Mouse (Mus musculus) R1 (cell line): ENCODE data around the gene Pld3.

ENCODE experiments used
- DNase-seq: peaks from one replicate; pipeline ENCODE4 v3.0.0-alpha.2; 2018; ENCODE audit warnings: low read depth, low spot score

The Pld3 gene

DNA sequence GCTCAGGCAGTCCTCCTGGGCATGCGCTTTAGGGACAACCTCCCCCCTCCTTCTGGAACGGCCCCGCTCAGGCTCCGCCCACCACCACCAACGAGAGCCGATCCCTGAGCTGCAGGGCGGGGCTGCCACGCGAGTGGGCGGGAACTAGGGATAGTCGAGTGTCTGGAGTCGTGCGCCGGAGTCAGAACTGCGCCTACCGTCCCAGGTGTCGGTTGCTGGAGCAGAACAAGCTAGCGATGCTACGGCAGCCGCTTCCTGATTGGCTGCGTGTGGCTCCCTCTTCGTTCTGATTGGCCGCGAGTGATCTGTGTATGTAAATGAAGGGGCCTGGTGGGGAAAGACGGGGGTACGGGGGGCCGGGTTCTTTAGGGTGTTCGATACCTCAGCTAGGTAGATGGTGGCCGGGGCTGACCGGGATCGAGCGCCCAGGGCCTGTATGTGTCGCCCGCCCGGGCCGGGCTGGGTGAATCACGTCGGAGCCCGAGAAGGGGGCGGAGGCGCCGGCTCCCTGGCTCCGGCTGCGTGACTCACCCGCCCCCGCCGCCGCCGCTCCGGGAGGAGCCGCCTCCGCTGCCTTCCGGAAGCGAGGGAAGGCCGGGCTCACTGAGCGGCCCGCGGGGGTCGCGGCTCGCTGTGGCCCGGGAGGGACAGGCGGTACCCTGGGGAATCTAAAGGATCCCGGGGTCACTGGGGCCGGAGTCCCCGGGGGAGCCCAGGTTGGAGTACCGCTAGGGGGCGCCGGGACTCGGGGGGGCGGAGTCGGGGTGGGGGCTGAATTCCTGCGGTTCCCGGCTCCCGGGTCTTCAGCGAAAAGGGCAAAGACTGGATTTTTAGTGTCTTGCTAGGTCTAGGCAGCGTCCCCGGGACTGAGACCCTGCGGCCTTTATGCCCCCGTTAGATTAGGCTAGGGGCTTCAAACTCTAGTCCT is 66.0 kb downstream of the Pld3 start, which contains the start of gene Sertad1:
Sertad1 (plus strand) TSS at position 141 of the 928 bp plus-strand sequence.
- DNase-seq, result peak; percentile 99

DNA sequence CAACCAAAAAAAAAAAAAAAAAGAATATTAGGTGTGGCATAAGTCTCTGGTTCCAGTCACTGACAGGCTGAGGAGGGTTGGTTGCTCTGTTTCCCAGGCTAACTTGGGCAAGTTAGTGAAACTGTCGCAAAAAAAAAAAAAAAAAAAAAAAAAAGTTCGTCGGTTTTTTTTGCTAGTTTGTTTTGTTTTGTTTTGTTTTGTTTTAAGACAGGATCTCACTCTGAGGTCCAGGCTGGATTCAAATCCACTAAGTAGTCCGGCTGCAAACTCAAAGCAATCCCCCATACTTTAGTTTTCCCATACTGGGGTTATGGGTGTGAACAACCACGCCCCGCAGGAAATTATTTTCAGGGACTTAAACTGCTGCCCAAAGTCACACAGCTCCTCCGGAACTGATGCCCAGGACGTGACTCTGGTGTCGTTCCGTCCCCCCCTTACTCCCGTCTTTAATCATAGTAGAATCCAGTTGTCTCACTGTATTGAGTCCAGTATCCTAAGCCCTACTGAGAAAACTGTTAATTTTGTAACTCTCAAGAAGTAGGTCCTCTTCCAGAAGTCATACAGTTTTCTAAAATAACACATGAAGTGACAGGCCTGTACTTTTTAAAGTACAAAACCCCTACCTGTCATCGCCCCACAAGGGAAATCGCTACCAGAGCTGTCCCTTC is 66.8 kb downstream of the Pld3 start:
- DNase-seq, result no peak

DNA sequence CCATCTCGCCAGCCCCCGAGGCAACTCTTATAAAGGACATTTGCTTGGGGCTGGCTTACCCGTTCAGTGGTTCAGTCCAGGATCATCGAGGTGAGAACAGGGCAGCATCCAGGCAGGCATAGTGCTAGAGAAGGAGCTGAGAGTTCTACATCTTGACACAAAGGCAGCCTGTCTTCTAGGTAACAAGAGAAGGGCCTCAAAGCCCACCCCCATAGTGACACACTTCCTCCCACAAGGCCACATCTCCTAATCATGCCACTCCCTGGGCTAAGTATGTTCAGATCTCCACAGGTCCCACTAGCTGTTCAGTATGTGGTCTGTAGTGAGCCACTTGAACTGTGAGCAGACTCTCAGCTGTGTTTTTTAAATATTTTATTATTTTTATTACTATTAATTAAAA is 69.2 kb downstream of the Pld3 start:
- DNase-seq, result peak; percentile 73
